Mouse (Mus musculus) heart, adult 2 months (tissue): ENCODE measurements around the gene Runx1. TPM values are rescaled to one million over a fixed set of nuclear protein-coding genes. Genes with fewer than 3 reads are reported as not detected.

Experiments used
- DNase-seq, 2 experiments: peaks; one replicate each; pipeline ENCODE4 v3.0.0; 2021
- H3K27ac ChIP-seq: fragments of 200-600 bp; 2 replicates; pipeline ENCODE4 v1.8.1; 2022
- H3K27me3 ChIP-seq: fragments of 200-500 bp; 2 replicates; pipeline ENCODE4 v1.6.1; 2012; ENCODE audit warnings: mild to moderate bottlenecking, low read length, inconsistent platforms, mixed read lengths; ENCODE audit not compliant: control insufficient read depth, insufficient read depth
- H3K36me3 ChIP-seq: fragments of 200-500 bp; 2 replicates; pipeline ENCODE4 v1.6.1; 2012; ENCODE audit warnings: low read length, inconsistent platforms; ENCODE audit not compliant: control insufficient read depth, insufficient read depth
- H3K4me1 ChIP-seq: fragments of 200-500 bp; 2 replicates; pipeline ENCODE4 v1.6.1; 2011; ENCODE audit warnings: low read length; ENCODE audit not compliant: control insufficient read depth, insufficient read depth
- H3K4me3 ChIP-seq: fragments of 200-600 bp; 2 replicates; pipeline ENCODE4 v1.8.1; 2022
- H3K79me2 ChIP-seq: fragments of 200-500 bp; replicated peaks from 2 replicates; pipeline ENCODE4 v1.6.1; 2012; ENCODE audit warnings: mild to moderate bottlenecking, inconsistent platforms, low read length, moderate library complexity, mixed read lengths; ENCODE audit not compliant: control insufficient read depth, insufficient read depth
- H3K9ac ChIP-seq: fragments of 200-500 bp; 2 replicates; pipeline ENCODE4 v1.6.1; 2012; ENCODE audit warnings: low read depth, mild to moderate bottlenecking, control low read depth, inconsistent platforms, low read length, mixed read lengths
- CTCF ChIP-seq: fragments of 200-600 bp; IDR thresholded peaks from 2 replicates; pipeline ENCODE4 v1.8.1; 2022; ENCODE audit warnings: antibody characterized with exemption, mild to moderate bottlenecking, moderate library complexity
- EP300 ChIP-seq: fragments of 200-500 bp; IDR thresholded peaks from 2 replicates; pipeline ENCODE4 v1.6.1; 2011; ENCODE audit warnings: low read depth, low read length, control low read depth; ENCODE audit not compliant: insufficient read depth
- POLR2A ChIP-seq: fragments of 200-500 bp; IDR thresholded peaks from 2 replicates; pipeline ENCODE4 v1.6.1; 2011; ENCODE audit warnings: mild to moderate bottlenecking, low read depth, low read length, control low read depth; ENCODE audit not compliant: insufficient read depth
- WGBS: fragments of 180-500 bp; shearing (Covaris S2); methylation state at CpG from one replicate; pipeline ENCODE4 v1.1.7; 2018; 5-methylcytosine and 5-hydroxymethylcytosine counted together
- intact Hi-C: fragments of 180-260 bp; cut with DNase I; formaldehyde crosslinking; loops from one replicate; pipeline ENCODE4 v1.15.1; 2025
- polyA plus RNA-seq: library from polyadenylated mRNA; depleted of rRNA; stranded (reverse); fragments of >200 nt; gene quantifications from 2 replicates; pipeline ENCODE4 v1.2.3, GENCODE M21; 2012
- total RNA-seq, 2 experiments: library from RNA; stranded (reverse); gene quantifications; 2 replicates each; pipeline ENCODE4 v1.2.3; 2021

Gene Runx1
- total and polyA plus RNA-seq, 3 experiments = 1.8 to 2.4 (median 2.1) TPM

GRCm38 (mm10) chr16:92743755-92744154 lies 82.2 kb downstream of the Runx1 start:
- intact Hi-C loops = no loop called here
- H3K9ac ChIP-seq = no peak overlapping the region
- no peaks in the 10 kb centered on the region for H3K79me2 ChIP-seq
- H3K36me3 ChIP-seq = no peaks in the 10 kb centered on the region
- H3K27me3 ChIP-seq = no peaks in the 10 kb centered on the region
- WGBS = 65% methylated on average over 4 of the region's 4 CpGs
- H3K4me1 ChIP-seq = no peaks in the 10 kb centered on the region
- no peak for DNase-seq
- no peak overlapping the region for H3K4me3 ChIP-seq
- no peak for TF ChIP-seq EP300
- no peak for TF ChIP-seq POLR2A
- no peak for TF ChIP-seq CTCF
- H3K27ac ChIP-seq = no peak overlapping the region

- 77% methylated on average over 8 of the region's 8 CpGs for WGBS
- intact Hi-C loops = no loop called here
Measured at GRCm38 (mm10) chr16:92741342-92741741, 84.6 kb downstream of the Runx1 start.

DNA sequence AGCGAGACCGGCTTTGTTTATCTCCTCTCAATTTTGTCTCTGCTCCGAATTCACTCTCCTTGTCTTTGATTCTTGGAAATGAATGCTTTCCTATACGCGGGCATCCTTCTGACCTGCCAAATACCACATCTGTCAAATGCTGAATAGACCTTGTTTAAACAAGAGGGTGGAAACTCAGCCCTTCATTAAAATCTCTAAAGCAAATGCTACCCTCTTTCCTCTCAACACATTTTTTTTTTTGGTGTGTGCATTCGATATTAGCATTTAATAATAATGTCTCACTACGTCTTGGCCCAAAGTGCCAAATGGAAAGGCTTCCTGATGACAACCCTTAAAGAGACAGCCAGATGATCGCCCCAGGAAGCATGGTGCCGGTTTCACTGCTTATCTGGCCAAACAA lies 85.4 kb downstream of the Runx1 start:
- Histone ChIP-seq H3K4me1 (no peaks in the 10 kb centered on the region), H3K79me2 (no peaks in the 10 kb centered on the region), H3K36me3 (no peaks in the 10 kb centered on the region), H3K27me3 (no peaks in the 10 kb centered on the region), H3K27ac (no peak overlapping the region), H3K9ac (no peak overlapping the region), H3K4me3 (no peak overlapping the region)
- WGBS = 64% methylated on average over 9 of the region's 9 CpGs
- TF ChIP-seq CTCF = no peak
- no peak for TF ChIP-seq POLR2A
- TF ChIP-seq EP300 = no peak
- intact Hi-C loops = no loop called here
- DNase-seq = no peak

More at GRCm38 (mm10) chr16:92741342-92741741, 84.6 kb downstream of the Runx1 start:
- DNase-seq = no peak
- no peak overlapping the region for H3K27ac ChIP-seq
- no peaks in the 10 kb centered on the region for H3K79me2 ChIP-seq
- no peaks in the 10 kb centered on the region for H3K27me3 ChIP-seq
- no peak overlapping the region for H3K4me3 ChIP-seq
- H3K36me3 ChIP-seq = no peaks in the 10 kb centered on the region
- H3K4me1 ChIP-seq = no peaks in the 10 kb centered on the region
- TF ChIP-seq POLR2A = no peak
- no peak for TF ChIP-seq EP300
- no peak for TF ChIP-seq CTCF
- H3K9ac ChIP-seq = no peak overlapping the region

- Histone ChIP-seq H3K4me3 (no peak overlapping the region), H3K36me3 (no peaks in the 10 kb centered on the region), H3K4me1 (no peaks in the 10 kb centered on the region), H3K79me2 (no peaks in the 10 kb centered on the region), H3K9ac (no peak overlapping the region), H3K27me3 (no peaks in the 10 kb centered on the region), H3K27ac (no peak overlapping the region)
- TF ChIP-seq POLR2A (no peak), EP300 (no peak), CTCF (no peak)
- 68% methylated on average over 12 of the region's 12 CpGs for WGBS
- intact Hi-C loops = no loop called here
- DNase-seq = no peak
Measured at GRCm38 (mm10) chr16:92739997-92740396, 86.0 kb downstream of the Runx1 start.

DNA sequence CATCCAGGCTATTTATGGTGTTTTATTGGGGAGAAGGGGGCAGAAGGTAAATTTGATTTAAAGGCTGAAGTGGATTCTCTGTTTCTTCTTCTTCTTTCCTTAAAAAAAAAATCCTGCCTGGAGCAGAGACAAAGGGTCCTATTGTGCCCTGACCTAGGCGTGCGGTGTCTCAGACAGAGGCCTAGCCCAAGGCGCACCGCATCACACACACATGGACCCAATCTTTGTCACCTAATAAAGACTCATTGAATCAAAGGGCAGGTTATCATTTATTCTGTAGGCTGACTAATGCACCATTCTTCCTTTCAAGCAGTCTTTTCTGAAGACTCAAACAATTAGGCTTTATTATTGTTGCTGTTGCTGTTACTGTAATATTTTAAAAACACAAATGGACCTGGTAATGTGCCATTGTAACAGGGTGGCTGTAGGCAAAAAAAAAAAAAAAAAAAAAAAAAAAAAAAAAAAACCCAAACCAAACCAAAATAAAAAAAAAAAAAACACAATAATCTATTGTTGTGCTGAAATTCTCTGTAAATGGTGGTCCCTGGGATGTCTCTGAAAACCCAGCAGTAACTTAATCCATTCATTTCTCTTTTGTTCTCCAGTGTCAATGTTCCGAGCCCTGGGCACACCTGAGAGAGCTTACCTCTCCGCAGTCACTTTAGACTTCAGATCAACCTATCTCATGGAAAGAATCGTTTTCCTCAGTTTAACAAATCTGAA lies 86.7 kb downstream of the Runx1 start:
- no peak for TF ChIP-seq POLR2A
- no peak for TF ChIP-seq CTCF
- no peak for TF ChIP-seq EP300
- H3K27ac ChIP-seq = no peak overlapping the region
- H3K4me1 ChIP-seq = no peaks in the 10 kb centered on the region
- no peak overlapping the region for H3K4me3 ChIP-seq
- WGBS = 86% methylated on average over 7 of the region's 7 CpGs
- no peaks in the 10 kb centered on the region for H3K79me2 ChIP-seq
- DNase-seq = no peak
- H3K36me3 ChIP-seq = no peaks in the 10 kb centered on the region
- H3K9ac ChIP-seq = no peak overlapping the region
- intact Hi-C loops = no loop called here
- no peaks in the 10 kb centered on the region for H3K27me3 ChIP-seq

- Histone ChIP-seq H3K79me2 (no peaks in the 10 kb centered on the region), H3K9ac (no peak overlapping the region), H3K27ac (no peak overlapping the region), H3K36me3 (no peaks in the 10 kb centered on the region), H3K4me3 (no peak overlapping the region), H3K27me3 (no peaks in the 10 kb centered on the region), H3K4me1 (no peaks in the 10 kb centered on the region)
- intact Hi-C loops = no loop called here
- DNase-seq = no peak
- WGBS = 79% methylated on average over 11 of the region's 11 CpGs
- TF ChIP-seq CTCF = no peak
- TF ChIP-seq POLR2A = no peak
- no peak for TF ChIP-seq EP300
Measured at GRCm38 (mm10) chr16:92738476-92739010, 87.4 kb downstream of the Runx1 start.
